Mouse (Mus musculus) olfactory bulb, adult 2 months (tissue): ENCODE data around the gene Poc1a.

ENCODE experiments used
- CTCF ChIP-seq: fragments of 200-500 bp; IDR thresholded peaks from 2 replicates; pipeline ENCODE4 v1.5.1; 2012; ENCODE audit warnings: low read depth, mild to moderate bottlenecking, low read length, moderate library complexity; ENCODE audit not compliant: insufficient read depth
- POLR2A ChIP-seq: fragments of 200-500 bp; IDR thresholded peaks from 2 replicates; pipeline ENCODE4 v1.6.1; 2012; ENCODE audit warnings: mild to moderate bottlenecking, low read depth, low read length, moderate library complexity; ENCODE audit not compliant: insufficient read depth

- TF ChIP-seq CTCF (no peak), POLR2A (no peak)
Measured at GRCm38 (mm10) chr9:106328772-106329511, 48.1 kb downstream of the Poc1a start.
